Mouse (Mus musculus) heart, adult 9 months (tissue): ENCODE measurements around the gene Rnf182.

ENCODE experiments used
- DNase-seq, 2 experiments: peaks; one replicate each; pipeline ENCODE4 v3.0.0; 2022; ENCODE audit warnings: low spot score in 2 of 2

Gene Rnf182

DNA sequence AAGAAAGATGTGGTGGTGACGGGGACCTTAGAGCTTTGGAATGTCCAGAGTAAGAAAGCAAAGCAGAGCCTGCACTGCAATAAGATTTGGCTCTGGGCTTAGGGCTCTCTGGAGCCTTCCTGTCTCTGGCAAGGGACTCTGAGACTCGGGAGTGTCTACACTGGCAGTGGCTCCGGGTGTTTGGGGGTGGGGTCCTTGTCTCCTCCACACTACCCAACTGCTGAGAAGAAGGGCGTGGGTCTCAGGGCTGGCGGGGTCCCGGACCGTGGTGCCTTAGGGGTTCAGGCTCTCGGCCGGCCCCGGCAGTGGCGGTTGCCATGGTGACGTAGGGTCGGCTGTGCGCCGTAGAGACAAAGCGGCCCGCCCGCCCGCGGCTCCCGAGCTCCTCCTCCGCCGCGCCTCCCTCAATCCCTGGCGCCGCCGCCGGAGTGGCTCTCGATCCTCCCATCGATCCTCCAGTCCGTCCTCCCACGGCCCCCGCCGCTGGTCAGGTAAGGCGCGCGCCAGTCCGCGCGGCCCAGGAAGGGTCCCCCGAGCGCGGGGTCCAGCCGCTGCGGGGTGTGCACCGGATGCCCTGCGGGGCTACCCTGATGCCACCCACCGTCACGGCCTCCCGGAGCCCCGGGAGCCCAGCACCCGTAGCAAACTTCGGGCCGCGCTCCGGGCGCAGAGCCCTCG is at the start of gene Rnf182:
Gene Rnf182, plus strand, starts transcription at position 134 of the 678 bp plus-strand sequence.
- peak; percentile 52 to 60 for DNase-seq

DNA sequence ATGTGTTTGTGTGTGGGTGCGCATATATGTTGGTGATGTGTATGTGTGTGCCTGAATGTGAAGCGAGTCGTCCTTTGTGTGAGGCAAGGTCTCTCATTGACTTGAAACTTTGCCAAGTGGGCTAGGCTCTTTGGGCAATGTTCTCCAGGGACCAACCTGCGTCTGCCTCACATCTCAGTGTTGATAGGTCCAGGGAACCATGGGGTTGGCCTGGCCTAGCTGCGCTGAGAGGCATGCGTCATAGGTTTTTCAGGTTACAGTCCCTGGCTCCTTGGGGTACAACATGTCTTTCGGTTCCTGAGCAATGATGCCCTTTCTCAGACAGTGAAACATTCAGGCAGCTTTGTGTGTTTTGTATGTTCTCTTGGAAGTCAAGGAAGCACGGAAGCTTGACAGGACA is 49.3 kb upstream of the Rnf182 start:
- no peak for DNase-seq

- no peak for DNase-seq
Observed at GRCm38 (mm10) chr13:43567141-43567891, 48.2 kb upstream of the Rnf182 start.

DNA sequence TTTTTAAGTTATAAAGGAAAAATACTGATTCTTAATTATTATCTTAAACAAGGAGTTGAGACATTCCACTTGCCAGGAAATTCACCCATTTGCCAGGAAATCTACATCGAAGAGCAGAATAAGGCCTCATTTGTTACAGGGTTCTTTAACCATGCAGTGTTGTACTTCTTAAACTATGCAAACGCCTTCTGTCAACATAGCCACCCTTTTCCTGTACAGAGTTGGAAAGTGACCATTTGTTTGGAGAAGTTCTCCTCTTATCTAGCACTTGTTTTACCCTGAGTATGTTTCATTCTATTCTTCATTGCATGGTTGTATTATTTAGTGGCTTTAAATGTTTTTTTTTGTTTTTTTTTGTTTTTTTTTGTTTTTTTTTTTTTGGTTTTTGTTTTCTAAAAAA is 41.5 kb upstream of the Rnf182 start:
- DNase-seq: no peak

GRCm38 (mm10) chr13:43575431-43575830 is 40.1 kb upstream of the Rnf182 start:
- no peak for DNase-seq

DNA sequence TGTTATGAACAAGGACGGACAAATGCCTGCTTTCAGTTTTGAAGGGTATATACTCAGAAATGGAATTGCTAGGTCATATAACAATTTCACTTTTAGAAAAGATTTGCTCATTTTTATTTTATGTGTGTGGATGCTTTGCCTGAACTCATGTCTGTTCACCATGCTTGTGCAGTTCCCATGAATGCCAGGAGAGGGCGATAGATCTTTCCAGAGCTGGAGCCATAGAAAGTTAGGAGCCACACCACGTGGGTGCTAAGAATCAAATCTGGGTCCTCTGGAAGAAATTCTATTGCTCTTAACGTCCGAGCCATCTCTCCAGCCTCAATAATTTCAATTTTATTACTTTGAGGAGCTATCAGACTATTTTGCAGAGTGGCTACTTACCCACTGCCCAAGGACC is 38.3 kb upstream of the Rnf182 start:
- no peak for DNase-seq

DNA sequence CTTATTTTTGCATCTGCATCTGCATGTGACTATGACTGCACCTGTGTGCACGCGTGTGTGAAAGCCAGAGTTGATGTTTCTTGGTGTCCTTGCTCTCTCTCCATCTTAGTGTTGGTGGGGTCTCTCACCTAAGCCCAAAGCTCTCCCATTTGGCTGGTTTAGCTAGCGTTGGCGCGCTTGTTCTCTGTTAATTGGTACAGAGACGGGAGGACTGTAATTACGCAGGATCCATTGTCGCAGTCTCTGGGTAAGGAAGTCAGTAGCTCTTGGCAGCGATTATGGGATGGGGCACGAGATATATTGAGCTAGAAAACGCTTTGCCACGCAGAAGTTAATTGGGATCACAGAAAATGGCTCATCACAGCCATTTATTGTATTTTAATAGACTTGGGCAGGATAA is 37.7 kb upstream of the Rnf182 start:
- no peak for DNase-seq

- DNase-seq: peak in 1 of 2 experiments; percentile 25
Observed at GRCm38 (mm10) chr13:43579740-43580139, 35.8 kb upstream of the Rnf182 start.

GRCm38 (mm10) chr13:43580661-43581060 is 34.8 kb upstream of the Rnf182 start:
- no peak for DNase-seq

DNA sequence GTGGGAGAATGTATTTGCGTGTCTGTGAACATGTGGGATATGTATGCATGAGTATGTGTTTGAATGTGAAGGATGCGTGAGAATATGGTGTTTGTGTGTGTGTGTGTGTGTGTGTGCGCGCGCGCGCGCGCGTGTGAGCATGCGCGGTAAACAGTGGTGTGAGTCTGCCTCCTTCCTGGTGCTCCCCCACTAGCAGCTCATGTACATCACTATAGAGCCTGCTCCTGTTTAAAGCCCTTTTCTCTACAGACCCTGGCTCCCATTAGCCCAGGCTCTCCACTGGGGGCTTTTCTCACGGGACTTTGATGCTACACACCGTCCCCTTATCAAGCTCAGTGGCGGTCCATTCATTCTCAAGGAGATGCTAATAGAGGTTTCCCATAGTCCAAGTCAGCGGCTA is 32.5 kb upstream of the Rnf182 start:
- DNase-seq: no peak

DNA sequence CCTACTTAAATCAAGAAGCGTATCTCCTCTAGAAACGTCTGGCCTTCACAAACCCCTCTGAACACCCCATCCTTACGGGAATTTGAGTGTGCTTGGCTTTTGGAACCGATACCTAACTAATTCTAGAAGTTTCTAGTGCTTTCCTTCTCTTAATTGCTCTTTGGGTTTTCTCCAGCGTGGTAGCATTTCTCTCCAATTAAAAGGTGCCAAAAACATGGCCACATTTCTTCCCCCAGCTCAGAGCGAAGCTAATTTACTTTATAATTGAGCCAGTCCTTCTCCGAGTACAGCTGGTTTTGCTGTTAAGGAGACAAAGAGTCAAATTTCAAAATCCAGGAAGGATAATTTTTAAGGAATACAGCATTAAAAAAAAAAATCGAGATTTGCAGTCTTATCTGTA is 32.0 kb upstream of the Rnf182 start:
- DNase-seq: no peak

GRCm38 (mm10) chr13:43585335-43585734 is 30.2 kb upstream of the Rnf182 start:
- DNase-seq: no peak

- no peak for DNase-seq
Observed at GRCm38 (mm10) chr13:43586966-43587365, 28.5 kb upstream of the Rnf182 start.

- no peak for DNase-seq
Observed at GRCm38 (mm10) chr13:43587844-43588840, 27.4 kb upstream of the Rnf182 start.

DNA sequence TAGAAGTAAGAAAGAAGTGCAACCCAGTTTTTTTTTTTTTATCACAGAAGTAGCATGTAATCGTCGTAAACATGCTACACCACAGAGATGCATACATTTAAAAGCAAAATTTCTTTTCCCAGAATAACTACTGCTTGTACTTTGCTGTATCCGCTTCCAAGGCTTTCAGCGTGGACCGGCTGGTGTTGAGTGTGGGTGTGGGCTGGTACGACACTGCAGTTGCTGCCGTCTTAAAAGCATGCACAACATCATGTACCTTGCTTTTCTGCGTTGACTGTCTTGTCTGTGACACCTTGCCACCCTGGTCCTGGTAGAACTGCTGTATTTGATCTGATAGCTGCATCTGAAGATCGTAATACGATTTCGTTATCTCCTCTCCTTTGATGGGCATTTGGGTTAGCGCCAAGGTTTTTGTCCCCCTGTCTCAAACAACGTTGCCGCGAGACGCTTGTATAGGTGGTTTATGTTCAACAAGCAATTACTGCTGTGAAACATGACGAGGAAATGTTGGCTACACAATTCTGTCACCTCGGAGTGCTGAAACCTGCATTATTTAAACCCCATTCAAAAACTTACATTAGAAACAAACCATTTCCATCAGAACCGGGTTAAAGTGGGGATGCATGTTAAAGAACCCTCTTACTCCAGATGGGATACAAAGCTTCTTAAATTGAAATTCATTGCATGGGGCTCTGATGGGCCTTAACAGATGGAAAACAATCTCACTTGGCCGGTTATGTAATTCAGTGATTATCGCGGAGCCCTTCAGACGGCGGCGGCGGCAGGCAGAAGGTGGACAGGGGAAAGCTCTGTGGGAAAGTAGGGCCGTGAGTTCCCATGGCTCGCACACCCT is 23.5 kb upstream of the Rnf182 start:
- no peak for DNase-seq

- no peak for DNase-seq
Observed at GRCm38 (mm10) chr13:43592681-43593068, 22.8 kb upstream of the Rnf182 start.

- peak; percentile 23 to 47 for DNase-seq
Observed at GRCm38 (mm10) chr13:43595896-43596295, 19.6 kb upstream of the Rnf182 start.

DNA sequence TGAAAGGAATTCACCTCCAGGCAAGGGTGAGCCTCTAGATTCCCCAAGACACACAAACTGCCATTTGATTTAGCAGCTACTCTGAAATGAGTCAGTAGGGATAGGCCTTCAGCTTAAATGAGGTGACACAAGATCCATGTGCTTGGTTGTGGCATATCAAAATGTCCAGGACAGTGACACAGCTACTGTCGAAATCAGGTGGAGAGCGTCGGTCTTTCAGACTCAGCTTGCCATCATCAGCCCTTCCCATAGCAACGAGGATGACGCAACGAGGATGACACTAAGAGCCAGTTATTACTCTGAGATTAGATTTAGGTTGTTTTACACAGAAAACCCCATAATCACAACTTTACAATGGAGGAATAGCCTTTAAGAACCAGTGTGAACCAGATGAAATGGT is 14.5 kb upstream of the Rnf182 start:
- DNase-seq: no peak

DNA sequence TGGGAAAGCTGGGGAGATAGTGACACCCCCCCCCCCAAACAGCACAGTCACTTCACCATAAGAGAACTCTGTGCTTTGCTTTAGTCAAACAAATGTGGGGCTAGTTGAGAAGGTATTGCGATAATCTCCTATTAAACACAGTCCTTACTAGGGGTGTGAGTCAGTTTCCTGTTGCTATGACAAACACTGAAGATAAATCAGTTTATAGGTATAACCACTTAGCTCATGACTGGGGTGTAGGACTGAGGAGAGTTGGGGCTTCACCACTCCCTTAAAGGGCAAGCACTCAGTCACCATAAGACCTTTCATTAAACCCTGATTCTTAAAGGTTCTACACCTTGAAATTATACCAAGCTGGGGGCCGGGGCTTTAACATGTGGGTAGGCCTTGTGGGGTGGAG is 13.1 kb upstream of the Rnf182 start:
- no peak for DNase-seq

DNA sequence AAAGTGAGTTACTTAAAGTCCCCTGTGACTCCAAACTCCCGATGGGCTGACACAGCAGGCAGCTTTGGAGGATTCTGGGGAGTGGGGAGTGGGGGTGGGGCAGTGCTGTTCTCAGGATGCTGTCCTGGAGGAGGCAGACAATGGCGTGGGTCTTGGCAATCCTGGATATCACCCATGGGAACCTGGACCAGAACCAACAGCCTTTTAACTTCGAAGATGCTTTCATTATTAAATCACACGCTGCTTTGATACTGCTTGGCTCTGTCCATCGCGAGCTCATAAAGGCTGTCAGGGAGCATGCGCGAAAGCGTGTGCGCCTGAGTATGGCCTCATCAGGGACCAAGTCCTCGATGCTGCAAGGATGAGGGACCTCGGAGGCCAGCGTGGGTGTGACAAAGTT is 12.5 kb upstream of the Rnf182 start:
- no peak for DNase-seq

DNA sequence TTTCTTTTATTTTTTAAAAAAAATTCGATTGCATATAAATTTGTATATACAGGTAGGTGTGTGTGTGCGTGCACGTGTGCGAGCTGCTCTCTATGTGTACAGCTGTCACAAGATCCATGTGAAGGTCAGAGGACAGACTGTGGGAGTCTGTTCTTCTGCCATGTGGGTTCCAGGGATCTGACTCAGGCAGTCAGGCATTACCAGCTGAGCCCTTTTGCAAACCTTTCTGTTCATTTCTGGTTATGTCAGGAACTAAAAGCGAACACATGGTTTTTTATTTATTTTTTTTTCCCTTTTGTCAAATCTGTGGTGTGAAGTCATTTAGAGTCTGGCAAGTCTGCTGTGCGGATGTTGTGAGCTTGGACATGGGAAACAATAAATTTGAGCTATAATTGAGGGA is 6.7 kb upstream of the Rnf182 start:
- no peak for DNase-seq
